Mouse (Mus musculus) splenic B cell, adult 2 months (primary cell): ENCODE data around the gene Shd.
"Not testable (repeated sequence)": the region's sequence is repeated elsewhere in the genome, so short reads cannot be mapped to it uniquely, and the experiment has no call there.

Experiments
- DNase-seq: peaks from one replicate; pipeline ENCODE4 v3.0.0-alpha.2; 2011; ENCODE audit warnings: low read depth, low spot score
- H3K27me3 ChIP-seq: 2 replicates; pipeline ENCODE4 v1.6.1; 2012; ENCODE audit warnings: mild to moderate bottlenecking, low read length, moderate library complexity, mixed read lengths; ENCODE audit not compliant: control insufficient read depth, poor library complexity, insufficient read depth, severe bottlenecking
- H3K36me3 ChIP-seq: 2 replicates; pipeline ENCODE4 v1.6.1; 2012; ENCODE audit warnings: mild to moderate bottlenecking, low read length, moderate library complexity, mixed read lengths; ENCODE audit not compliant: control insufficient read depth, poor library complexity, insufficient read depth, severe bottlenecking

Gene Shd

DNA sequence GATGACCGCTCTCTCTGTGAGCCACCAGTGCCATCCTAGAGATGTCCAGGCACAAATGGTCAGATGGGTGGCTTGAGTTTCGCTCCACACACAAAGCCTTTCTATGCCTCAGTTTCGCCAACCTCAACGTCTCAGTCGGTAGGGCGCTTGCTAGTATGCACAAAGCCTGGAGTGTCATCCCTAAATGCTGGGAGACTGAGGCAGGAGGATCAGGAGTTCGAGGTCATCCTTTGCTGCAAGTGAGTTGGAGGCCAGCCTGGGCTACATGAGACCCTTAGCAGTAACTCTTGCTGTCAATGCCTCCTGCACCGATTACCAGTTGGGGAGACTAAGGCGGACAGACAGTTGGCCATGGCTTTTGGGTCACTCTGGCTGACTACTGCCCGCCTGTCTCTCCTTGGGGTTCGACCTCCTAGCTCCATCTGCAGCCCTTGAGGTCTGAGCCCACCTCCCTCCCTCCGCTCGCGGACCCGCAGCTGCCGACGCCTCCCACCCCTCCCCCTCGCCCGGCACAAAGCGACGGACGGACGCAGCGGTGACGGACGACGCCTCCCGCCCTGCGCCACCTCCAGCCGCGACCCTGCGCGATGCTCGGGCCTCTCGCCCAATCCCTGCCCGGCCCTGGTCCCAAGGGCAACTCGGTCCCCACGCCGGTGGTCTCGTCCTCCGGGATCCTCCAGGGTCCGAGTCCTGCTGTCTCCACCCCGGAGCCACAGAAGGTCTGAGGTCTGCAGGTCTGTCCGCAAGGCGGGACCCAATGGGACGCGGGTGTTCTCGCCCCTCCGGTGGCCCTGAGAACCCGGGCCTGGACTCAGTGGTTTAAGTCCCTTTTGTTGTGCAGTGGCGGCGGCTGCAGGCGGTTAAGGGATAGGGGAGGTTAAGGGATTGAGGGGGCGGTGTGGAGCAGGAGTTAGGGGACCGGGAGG, at the start of gene Shd:
Gene Shd, plus strand, starts transcription at position 502 of the 926 bp plus-strand sequence.
- Histone ChIP-seq H3K36me3 (0 out of 2 replicates have a peak, but pooled peaks cover 1% of the 10 kb centered on the region), H3K27me3 (no peaks in the 10 kb centered on the region)
- DNase-seq, result no peak

DNA sequence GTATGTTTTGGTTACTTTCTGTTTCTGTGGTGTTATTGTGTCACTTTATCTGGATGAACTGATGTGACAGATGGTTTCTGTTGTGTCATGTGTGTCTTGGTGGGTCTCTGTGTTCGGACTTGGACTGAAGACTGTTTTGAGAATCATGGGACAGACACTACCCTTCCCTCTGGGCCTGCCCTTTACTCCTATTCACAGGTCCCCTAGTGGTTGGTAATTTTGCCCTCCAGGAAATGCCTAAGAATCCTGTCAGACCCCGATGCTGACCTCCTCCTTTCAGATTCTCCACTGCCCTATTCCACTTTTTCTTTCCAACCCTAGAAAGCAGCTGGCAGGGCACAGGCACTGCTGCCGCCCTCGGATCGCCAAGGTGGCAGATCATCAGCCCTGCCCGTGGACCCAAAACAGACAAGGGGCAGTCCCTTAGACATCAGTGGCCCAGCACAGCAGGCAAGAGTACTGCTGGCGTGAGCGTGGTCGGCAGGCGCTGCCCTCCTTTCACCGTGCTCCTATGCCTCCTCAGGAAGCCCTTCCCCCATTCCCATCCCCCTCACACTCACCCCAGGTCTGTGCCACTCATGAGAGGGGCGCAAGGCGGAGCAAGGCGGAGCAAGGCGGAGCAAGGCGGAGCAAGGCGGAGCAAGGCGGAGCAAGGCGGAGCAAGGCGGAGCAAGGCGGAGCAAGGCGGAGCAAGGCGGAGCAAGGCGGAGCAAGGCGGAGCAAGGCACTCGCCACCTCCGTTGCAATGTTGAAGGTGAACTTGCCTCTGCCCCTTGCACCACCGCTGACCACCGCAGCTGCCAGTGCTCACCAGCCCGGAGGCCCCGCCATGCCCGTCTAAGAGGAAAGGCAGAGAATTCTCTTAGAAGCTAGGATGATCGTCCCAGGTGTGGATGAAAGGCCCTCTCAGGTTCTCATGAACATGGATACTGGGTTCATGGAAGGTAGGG, 38.4 kb upstream of the Shd start:
- DNase-seq, result peak; percentile 76
- Histone ChIP-seq H3K36me3 (no peaks in the 10 kb centered on the region), H3K27me3 (no peaks in the 10 kb centered on the region)

DNA sequence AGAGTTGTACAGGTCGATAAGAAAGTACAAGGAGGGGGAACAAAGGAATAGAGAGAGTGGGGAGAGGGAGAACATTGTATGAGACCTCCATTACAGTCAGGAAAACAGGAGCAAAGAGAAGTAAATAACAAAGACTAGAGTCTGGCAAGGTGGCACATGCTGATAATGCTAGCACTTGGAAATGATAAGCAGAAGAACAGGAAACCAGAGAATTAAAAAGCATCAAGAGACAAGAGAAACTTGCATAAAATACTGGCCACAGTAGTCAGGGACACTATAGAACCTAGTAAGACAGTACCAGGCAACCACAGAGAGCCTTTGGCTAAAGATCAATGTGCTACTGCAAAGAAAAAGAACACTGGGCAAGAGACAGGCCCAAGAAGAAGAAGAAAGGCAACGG, 37.6 kb upstream of the Shd start:
- Histone ChIP-seq H3K36me3 (no peaks in the 10 kb centered on the region), H3K27me3 (no peaks in the 10 kb centered on the region)
- DNase-seq, result no peak

DNA sequence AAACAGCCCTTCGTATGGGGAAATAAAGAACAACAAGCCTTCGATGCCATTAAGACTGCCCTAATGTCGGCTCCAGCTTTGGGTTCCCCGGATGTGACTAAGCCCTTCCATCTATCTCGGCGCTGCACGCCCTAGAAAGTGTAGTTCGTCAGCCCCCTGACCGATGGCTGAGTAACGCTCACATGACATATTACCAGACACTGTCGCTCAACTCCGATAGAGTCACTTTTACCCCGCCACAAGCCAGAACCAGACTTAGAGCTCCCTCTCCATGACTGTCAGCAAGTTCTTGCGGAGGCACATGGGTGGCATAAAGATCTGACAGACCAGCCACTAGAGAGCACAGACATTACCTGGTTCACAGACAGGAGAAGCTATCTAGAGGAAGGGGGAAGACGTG, 37.1 kb upstream of the Shd start:
- no peak for DNase-seq
- H3K27me3 ChIP-seq, result no peaks in the 10 kb centered on the region
- H3K36me3 ChIP-seq, result no peaks in the 10 kb centered on the region

DNA sequence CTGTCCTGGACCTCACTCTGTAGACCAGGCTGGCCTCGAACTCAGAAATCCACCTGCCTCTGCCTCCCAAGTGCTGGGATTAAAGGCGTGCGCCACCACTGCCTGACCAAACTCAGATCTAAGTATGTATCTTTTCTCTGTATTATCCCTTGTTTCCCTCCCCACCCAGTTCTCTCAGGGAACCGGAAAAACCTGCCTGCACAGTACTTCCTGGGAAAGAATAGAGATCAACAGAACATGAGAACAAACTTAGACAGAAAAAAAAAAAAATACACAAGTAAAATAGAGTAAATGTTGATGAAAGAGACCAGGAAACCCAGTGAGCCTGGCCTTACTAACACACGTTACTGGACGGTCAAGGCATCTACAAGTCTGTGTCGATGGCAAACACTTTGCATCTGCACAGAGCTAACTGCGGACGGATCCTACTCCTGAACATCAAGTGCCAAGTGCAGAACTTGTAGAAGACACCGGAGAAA, 25.8 kb upstream of the Shd start:
- DNase-seq, H3K27me3 ChIP-seq, H3K36me3 ChIP-seq: not testable (repeated sequence)

DNA sequence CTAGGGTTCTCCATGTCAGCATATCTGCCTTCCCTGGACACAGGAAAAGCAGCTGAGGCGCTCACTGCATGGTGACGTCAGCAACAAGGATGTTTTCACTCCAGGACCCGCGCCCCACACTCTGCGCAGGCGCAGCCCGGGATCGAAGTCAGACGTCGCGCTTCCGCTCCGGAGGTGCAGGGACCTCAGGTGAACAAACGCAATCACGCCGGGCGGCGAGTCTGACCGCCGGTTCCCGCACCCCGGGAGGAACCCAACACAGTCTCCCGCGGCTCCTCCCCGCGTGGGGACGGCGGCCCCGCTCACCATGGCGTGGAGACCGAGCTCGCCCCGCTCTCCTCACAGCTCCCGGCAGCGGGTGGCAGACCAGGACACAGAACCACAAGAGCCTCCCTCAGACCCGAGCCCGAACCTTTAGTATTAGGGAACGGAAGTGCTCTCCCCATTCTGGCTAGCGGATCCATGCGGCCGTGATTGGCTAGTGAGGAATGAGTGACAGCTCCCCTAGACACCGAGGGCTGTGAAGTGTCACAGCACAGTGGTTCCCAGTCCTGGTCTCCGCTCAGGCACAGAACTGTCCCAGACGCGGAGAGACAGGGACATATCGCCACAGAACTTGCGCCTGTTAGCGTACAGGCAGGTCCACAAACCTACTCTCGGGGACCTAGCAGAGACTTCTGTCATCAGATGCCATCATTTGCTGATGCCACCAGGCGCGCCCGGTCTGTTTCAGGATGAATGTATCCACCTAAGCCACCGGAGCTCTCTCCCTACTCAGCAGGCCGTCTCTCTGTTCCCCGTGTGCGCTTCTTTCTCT, 25.2 kb upstream of the Shd start:
- not testable (repeated sequence) for H3K36me3 ChIP-seq, H3K27me3 ChIP-seq
- DNase-seq, result peak; percentile 73

DNA sequence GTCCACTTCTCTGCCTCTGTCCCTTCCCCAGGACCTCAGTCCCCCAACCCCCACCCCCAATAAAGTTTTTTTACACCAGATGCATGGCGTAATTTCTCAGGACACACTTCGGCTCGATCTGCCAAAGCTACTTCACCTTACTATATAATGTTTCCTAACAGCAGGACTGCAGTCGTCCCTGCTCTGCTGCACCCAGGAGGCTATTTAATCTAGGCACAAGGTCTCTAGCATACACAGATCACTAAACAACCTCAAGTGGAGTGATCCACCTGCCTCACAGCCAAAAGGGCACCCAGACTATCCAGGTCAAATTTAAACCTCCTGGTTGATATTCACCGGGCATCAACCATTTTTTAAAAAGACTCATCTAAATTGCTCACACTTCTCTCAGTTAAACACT, 24.6 kb upstream of the Shd start:
- Histone ChIP-seq H3K36me3 (no peaks in the 10 kb centered on the region), H3K27me3 (no peaks in the 10 kb centered on the region)
- no peak for DNase-seq

DNA sequence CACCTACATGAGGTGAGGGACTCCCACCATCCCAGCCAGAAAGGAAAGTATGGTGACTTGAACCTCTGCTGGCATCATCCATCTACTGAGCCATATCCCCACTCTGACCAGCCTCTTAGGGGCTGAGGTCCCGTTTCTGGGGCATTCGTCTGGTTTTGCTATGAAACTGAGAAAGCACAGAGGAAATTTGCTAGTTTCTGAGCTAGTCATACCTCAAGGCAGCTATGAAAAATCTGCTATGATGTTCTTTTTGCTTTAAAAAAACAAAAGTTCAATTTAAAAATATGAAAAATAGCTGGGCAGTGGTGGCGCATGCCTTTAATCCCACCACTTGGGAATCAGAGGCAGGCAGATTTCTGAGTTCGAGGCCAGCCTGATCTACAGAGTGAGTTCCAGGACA, 21.6 kb upstream of the Shd start:
- no peak for DNase-seq
- H3K36me3 ChIP-seq, result no peaks in the 10 kb centered on the region
- no peaks in the 10 kb centered on the region for H3K27me3 ChIP-seq

DNA sequence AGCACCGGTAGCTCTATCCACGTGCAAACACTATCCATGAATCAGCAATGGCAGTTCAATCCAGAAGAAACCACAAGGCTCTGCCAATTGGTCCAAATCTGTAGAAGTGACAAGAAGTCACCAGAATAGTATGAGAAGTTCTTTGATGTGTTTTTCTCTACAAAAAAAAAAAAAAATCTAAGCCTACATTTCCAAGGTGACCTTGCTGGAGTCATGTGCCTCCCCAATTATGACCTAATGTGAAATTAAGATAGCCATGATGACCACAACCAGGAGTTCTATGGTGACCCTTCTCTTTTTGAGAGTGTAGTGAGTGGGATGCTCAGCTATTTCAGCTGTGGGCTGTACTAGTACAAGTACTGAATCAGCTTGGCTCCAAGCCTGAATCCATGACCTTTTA, 20.9 kb upstream of the Shd start, which contains the start of gene Zfp119b:
Gene Zfp119b, minus strand, starts transcription at position 101 of the 400 bp plus-strand sequence.
- H3K36me3 ChIP-seq, result no peaks in the 10 kb centered on the region
- no peak for DNase-seq
- no peaks in the 10 kb centered on the region for H3K27me3 ChIP-seq

DNA sequence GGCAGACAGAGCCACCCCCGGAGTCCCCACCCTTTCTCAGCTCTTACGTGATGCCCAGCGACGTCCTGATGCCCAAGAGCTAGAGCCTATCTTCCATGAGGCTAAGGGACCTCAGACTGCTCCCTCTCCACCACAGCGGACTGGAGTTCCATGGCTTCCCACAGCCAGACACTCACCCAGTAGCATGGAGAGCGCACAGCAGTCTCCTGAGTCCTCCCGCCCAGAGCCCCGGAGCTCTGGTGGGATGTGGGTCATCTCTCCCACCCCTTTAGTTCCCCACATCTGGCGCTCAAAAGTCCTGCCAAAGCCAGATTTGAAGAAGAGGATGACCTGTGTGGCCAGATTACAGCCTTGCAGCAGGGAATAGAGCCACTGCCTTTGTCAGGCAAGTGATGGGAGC, 19.7 kb upstream of the Shd start:
- DNase-seq, result no peak
- no peaks in the 10 kb centered on the region for H3K27me3 ChIP-seq
- H3K36me3 ChIP-seq, result no peaks in the 10 kb centered on the region

DNA sequence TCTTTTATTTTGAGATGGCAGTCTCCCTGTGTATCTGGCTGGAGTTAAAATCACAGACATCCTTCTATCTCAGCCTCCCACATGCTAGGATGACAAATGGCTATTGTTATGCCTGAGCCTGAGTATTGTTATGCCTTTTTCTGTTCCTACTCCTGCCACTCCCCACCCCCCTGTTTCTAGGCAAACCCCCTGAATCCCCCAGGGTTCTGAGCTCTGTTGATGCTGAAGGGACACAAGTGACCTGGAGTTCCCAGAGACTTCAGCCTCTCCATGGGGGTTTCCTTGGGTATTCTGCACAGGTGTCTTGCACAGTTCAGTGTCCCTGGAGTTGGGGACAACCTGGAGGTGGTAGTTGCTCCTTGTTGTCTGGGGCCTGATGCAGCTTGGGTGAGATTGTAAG, 18.2 kb upstream of the Shd start:
- Histone ChIP-seq H3K27me3 (no peaks in the 10 kb centered on the region), H3K36me3 (no peaks in the 10 kb centered on the region)
- DNase-seq, result no peak

DNA sequence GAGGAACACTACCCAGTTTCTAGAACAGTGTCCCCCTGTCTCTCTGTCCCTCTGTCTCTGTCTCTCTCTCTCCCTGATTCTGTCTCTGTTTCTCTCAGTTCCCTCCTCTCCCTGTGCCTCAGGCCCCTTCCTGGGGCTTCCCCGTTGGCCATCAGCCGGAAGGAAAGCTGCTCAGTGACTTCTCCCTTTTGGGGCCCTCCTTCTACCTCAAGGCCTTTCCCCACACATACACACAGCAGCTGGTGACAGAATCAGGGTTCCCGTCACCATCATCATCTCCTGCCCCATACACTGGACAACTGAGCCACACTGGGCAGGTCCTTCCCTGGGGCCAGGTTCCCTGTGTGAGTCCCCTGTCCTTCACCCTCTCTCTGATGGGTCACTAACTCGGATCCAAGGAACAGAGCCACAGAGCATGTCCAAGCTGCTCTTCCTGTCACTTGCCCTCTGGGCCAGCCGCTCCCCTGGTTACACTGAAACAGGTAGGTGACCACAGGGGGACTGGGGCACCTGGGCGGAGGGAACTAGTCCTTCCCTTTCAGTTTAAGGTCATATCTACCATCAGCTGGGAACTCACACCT, 17.7 kb upstream of the Shd start, which contains the start of gene Ebi3:
Gene Ebi3, plus strand, starts transcription at position 194 of the 581 bp plus-strand sequence.
- Histone ChIP-seq H3K27me3 (no peaks in the 10 kb centered on the region), H3K36me3 (no peaks in the 10 kb centered on the region)
- peak; percentile 50 for DNase-seq

DNA sequence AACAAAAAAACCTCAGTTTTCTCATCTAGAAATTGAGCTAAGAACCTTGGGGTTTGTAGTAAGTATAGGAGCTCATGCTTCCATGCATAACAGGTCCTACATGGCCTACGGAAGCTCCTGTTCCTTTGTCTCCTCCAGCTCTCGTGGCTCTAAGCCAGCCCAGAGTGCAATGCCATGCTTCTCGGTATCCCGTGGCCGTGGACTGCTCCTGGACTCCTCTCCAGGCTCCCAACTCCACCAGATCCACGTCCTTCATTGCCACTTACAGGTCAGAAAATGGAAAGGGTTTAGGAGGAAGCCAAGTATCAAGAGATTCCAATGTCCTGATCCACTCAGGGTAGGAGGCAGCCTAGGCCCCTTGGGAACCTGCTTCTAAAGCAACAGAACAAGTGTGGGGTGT, 16.5 kb upstream of the Shd start:
- no peaks in the 10 kb centered on the region for H3K36me3 ChIP-seq
- no peaks in the 10 kb centered on the region for H3K27me3 ChIP-seq
- no peak for DNase-seq

DNA sequence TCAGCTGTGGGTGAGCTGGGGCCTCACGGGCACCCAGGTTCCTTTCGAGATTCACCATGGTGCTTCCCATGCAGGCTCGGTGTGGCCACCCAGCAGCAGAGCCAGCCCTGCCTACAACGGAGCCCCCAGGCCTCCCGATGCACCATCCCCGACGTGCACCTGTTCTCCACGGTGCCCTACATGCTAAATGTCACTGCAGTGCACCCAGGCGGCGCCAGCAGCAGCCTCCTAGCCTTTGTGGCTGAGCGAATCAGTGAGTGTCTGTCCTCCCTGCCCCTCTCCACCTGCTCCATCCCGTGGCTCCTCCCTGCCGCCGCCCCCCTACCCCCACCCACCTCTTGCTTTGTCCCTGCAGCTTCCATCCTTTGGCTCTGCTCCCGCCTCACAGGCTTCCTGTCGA, 16.0 kb upstream of the Shd start:
- no peak for DNase-seq
- Histone ChIP-seq H3K36me3 (no peaks in the 10 kb centered on the region), H3K27me3 (no peaks in the 10 kb centered on the region)
